Mouse (Mus musculus): ENCODE measurements around the gene Tmem185a.
"Not testable (repeated sequence)": the region's sequence is repeated elsewhere in the genome, so short reads cannot be mapped to it uniquely, and the experiment has no call there.

Tmem185a gene

DNA sequence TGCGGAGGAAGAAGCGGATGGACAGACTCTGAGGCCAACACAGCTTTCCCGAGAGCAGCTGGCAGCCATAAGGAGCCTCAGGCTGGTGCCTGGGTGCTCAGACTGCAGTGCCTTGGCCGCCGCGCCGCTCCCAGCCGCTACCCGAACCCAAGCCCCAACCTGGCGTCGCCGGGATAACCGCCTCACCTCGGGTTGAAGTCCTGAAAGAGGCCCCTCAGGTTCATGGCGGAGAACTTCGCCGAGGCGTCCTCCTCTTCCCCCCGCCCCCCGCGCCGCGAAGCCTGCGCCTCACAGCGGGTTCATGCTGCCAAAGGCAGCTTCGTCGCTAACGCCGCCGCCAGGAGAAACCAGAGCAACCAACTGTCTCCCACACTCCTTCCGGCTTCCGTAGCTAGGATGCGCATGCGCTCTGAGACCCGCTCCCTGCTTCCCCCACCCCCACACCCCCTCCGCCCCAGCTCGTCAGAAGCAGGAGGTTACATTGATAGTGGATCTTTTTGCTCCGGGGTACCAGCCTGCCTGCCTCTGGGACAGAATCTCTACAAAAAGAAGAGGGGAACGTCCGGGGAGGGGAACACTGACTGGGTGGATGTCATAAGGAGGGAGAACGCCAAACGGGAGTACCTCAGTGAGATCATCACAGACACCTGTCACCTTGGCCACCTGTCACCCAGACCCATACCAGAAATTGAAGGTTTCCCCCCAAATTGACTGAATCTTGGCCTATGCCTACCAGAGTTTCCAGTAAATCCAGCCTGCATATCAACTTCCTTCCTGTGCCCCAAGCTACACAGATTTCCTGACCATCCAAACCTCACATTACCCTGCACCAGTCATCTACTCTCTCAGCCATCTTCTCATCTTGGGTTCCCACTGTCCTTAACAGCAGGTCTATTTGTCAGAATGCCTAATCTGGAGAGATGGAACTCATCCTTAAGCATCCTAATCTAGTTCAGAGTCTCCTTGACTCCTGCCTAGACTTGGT lies at the start of gene Tmem185a:
Tmem185a (minus strand) TSS at position 389 of the 985 bp plus-strand sequence.
- DNase-seq (ENCODE audit: low spot score): peak; percentile 65

- DNase-seq (ENCODE audit: low spot score): not testable (repeated sequence)
These were observed 37.4 kb upstream of the Tmem185a start for GRCm38 (mm10) chrX:70514413-70514812.

DNA sequence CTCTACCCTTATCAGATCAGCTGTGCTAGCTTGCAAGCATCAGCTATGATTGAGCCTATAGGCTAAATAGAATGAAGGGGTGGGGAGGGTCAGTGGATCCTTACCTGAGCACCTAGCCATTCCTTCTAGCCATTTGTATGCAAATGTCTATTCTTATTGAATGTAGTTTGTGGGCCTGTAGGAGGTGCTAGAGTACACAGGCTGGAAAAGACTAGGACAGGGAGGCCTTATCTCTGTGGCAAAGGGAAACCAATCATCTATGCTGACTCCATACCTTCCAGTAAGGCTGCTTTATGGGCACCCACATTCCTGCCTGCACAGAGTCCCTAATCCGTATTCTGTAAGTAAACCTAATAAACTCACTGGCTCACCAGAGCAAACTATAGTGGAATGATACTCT lies 10.3 kb upstream of the Tmem185a start:
- not testable (repeated sequence) for DNase-seq (ENCODE audit: low spot score)

DNA sequence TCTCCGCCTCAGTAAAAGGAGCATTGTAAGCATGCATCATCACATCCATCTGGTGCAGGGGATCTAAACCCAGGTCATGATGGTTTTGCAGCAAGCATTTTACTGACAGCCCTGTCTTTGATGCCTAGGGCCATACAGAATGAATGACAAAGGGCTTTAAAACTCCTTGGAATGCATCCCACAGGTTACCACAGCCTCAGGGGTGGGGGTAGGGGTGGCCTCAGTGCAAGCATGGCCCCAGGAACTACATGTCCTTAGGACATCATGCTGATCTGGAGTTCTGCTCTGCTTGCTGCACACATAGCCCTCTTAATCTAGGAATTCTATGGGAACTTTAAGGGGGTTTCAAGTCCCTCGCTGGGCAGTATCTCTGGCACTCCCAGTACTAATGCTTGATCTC lies 5.2 kb upstream of the Tmem185a start:
- no peak for DNase-seq (ENCODE audit: low spot score)

- no peak for DNase-seq (ENCODE audit: low spot score)
These were observed 1.7 kb upstream of the Tmem185a start for GRCm38 (mm10) chrX:70478701-70479100.

- DNase-seq (ENCODE audit: low spot score): no peak
These were observed 1.7 kb downstream of the Tmem185a start for GRCm38 (mm10) chrX:70475215-70475765.

GRCm38 (mm10) chrX:70466897-70467296 lies 10.1 kb downstream of the Tmem185a start:
- no peak for DNase-seq (ENCODE audit: low spot score)

DNA sequence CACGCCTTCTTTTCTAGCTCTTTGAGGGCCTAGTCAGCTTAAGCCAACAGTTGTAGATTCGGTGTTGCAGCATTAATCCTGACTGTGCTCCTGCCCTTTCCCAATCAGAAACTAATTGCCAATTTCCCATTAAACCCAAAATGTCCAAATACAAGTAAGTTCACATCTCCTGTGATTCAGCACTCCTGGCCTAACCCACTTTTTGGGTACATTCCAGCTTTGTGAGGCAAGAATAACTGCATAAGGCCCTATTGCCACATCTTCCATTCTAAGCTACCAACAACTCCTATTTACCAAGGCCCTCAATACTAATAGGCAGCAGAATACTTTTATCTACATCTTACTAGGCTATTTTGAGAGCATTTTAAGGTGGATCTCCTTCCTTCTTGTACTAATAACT lies 11.5 kb downstream of the Tmem185a start:
- DNase-seq (ENCODE audit: low spot score): no peak

DNA sequence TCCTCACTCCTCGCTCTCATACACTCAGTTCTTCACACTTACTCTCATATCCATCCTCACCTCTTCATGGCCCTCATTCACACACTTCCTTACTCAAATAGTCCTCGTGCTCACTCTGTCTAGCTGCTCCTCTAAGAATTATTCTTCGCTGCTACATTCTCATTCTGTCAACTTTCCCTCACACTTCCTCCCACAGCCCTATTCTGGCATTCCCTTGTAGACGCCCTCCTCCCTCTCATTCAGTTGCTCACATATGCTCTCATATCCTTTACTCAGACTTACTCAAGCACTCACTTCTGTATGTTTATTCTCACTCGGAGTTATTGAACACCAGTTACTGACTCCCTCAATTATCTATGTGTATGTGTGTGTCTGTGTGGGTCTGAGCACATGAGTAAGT lies 13.4 kb downstream of the Tmem185a start:
- no peak for DNase-seq (ENCODE audit: low spot score)

GRCm38 (mm10) chrX:70452359-70452758 lies 24.6 kb downstream of the Tmem185a start:
- not testable (repeated sequence) for DNase-seq (ENCODE audit: low spot score)

DNA sequence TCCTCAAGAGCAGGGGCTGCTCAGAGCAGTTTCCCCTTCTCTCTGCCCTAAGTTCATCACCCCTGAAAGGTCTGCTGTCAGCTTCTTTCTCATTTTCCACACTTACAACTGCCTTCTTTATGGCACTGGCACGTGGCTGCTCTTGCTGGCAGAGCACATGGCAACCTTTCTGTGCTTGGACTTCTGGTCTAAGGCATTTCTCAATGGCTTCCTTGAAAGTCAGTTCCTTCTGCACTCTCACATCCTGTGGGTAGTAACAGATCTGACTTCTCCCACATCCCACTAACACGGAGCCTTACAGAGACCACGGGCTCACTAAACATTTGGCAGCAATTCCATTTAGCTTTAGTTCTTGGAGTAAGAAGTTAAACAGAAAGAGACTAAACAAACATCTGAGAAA lies 51.5 kb downstream of the Tmem185a start:
- DNase-seq (ENCODE audit: low spot score): not testable (repeated sequence)
